Mouse (Mus musculus) forelimb bud, embryonic 11.5 days (tissue): ENCODE results near the gene Zfp949.

ENCODE experiments used
- DNase-seq: peaks from one replicate; pipeline ENCODE4 v3.0.0-alpha.2; 2012; ENCODE audit warnings: low read depth, low spot score

Gene Zfp949

DNA sequence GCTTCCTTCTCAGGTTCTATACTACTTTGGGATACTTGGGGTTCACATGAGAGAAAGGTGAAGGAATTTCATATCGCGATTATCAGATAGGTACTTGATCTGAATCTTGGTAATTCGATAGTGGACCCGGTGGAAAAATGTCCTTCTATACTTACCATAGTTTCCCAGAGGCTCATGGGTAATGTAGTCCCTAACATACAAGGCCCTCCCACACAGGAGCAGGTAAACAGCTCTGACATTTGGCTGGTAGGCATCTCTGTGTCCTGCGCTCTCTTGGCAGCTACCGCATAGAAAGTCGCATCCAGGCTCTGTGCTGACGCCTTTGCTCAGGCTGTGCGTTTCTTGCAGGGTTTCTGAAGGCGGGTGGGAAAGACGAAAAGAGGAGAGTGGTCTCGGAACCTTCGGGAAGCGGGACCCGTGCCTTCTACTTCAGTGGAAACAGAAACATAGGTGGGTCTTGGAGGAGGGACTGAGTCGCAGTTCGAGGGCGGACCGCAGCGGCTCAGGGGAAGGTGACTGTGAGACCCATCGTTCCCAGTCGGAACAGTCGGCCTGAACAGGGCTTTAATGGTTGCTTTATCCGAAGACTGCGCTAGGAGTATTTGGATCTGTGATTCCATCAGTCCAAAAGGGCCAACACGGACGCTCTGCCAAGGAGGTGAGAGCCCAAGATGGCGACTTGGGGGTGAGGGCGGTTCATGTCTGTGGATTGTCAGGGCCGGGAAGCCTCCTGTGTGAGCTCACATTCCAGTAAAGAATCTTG is at the start of gene Zfp949:
Zfp949 (plus strand) TSS at position 170 of the 763 bp plus-strand sequence.
- peak; percentile 81 for DNase-seq

DNA sequence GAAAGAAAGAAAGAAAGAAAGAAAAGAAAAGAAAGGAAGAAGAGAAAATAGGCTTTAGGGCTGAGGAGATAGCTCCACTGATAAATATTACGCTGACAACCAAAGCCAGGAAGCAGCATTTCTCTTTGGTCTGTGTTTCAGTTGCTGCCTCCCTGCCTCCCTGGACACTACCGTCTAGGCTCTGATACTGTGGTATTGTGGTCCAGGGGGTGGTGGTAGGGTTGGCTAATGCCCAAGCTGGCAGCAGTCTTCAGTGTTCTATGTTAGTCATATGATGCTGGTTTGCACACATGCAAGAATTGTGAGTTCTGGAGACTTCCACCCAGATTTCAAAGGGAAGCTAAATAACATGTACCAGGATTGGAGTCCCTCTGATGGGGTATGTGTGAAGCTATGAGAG is 47.7 kb upstream of the Zfp949 start:
- DNase-seq = no peak

DNA sequence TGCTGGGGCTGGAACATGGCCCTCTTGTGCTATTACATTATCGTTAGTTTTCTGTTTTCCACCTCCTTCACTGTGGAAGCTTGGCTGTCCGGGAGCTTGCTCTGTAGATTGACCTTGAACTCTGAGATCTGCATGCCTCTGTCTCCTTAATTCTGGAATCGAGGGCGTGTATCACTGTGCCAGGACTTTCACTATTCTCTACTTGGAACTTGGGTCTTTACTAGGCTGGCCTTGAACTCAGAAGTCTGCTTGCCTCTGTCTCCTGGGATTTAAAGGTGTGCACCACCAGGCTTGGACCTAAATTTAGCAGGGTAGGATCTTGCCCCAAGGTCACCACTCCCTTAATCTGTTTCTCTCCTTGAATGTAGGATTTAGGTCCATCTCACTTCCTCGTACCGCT is 46.0 kb upstream of the Zfp949 start:
- no peak for DNase-seq

DNA sequence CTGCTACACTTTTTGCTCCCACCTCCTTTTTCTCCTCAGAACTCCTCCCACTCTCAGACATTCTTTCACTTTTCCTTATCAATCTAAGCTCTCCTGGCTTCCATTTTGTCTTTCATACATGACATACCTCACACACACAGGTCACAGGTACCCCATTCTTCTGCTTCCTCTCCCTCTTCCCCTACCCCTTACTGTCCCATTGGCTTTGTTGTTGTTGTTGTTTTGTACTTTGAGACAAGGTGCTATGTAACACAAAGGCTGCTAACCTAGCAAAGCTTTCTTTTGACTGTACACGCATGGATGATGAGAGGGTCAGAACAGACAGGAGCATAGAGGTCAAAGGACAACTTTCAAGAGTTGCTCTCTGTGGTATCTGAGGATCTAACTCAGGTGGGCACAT is 32.3 kb upstream of the Zfp949 start:
- no peak for DNase-seq

DNA sequence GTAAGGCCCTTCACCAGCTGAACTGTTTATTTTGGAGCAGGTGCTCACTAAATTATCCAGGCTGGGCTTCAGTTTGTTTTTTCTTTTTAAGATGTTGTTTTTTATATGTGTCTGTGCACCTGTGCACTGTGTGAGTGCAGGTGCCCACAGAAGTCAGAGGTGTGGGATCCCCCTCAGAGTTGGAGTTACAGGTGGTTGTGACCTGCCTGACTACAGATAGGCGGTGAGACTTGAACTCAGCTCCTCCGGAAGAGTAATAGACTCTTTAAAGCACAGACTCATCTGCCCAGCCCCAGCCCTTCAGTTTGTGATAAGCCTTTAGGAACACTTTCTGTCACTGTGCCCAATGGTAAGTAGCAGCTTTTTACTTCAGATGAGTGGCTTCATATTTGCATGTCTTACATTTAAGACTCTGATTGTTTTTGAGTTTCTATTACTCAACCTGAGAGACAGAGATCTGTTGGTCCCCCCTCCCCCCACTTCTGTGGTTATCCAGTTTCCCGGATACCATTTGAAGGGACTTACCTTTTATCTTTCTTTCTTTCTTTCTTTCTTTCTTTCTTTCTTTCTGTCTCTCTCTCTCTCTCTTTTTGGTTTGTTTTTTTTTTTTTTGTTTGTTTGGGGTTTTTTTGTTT is 31.3 kb upstream of the Zfp949 start:
- DNase-seq = no peak

DNA sequence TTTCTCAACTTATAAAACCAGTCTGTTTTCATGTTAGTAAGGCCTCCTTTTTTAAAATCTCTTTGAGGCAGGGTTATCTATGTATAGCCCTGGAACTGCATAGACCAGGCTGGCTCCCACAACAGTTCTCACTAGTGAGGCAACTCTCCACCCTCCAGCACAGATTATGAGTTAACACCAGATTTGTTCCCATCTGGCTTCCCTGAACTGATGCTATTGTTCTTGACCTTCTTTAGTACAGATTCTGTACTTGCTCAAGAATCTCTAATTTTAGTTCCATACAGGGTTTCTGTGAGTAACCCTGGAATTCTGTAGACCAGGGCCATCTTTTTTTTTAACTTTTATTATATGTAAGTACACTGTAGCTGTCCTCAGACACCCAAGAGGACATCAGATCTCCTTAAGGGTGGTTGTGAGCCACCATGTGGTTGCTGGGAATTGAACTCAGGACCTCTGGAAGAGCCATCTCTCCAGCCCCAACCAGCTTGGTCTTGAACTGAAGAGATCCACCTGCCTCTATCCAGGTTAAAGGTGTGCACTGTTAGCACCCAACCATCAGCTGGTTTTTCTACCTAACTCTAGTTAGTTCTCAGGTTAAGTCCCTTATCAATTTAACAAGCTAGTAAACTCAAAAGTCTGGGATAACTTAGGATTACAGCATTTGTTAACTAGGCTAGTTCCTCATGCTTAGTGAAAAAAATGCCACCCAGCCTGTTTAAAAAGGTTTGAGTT is 28.3 kb upstream of the Zfp949 start:
- DNase-seq = no peak

DNA sequence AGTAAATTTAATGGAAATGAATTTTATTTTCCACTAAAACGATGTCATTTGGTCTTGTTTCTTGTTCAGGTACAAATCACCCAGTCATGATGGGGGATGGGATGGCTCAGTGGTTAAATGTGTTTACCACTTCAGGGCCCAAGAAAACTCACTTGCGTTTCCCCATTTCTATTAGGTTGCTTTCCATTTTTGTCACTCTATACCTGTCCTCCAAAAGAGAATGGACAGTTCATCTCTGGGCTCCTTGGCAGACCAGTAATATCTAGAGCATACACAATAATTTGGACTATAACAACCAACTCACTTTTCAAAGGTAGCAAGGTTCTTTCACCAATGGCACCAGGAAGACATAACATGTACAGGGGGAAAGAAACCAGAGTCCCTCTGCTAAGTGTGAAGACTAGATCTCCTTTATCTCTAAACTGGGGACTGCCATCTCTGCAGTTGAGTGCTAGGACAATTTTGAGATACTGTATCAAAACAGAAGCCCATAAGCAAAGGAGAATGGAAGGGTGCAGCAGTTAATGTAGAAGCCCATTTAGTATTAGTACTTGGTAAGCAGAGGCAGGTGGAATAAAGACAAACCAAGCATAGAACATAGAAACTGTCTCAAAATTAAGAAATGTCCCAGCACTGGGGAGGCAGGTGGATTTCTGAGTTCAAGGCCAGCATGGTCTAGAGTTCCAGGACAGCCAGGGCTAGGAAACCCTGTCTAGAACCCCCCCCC is 27.5 kb upstream of the Zfp949 start:
- no peak for DNase-seq

DNA sequence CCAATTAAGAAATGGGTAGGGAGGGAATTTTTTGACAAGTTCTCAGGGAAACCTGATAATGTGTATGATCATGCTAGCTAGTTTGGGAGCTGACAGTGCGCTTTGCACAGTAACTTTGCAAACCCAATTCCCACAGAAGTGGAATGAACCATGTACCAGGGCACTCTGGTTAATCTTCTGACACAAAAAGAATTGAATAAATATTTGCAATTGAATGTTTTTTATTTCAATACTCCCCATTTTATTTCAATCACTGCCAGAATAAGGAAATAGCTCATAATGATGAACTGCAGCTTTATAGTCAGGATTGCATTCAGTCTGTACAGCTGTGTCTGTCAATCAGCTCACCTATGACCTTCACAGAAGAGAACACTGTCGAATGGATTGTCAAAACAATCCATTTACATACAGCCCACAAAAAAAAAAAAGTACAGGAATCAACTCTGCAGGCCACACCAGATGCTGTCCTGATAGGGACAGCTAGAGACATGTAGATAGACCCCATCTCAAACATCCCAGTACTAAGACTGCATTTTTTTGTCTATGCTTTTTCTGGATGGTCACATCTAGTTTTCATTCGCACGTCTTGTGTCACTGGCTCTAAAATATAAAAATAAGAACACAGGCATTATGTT is 26.9 kb upstream of the Zfp949 start:
- no peak for DNase-seq

DNA sequence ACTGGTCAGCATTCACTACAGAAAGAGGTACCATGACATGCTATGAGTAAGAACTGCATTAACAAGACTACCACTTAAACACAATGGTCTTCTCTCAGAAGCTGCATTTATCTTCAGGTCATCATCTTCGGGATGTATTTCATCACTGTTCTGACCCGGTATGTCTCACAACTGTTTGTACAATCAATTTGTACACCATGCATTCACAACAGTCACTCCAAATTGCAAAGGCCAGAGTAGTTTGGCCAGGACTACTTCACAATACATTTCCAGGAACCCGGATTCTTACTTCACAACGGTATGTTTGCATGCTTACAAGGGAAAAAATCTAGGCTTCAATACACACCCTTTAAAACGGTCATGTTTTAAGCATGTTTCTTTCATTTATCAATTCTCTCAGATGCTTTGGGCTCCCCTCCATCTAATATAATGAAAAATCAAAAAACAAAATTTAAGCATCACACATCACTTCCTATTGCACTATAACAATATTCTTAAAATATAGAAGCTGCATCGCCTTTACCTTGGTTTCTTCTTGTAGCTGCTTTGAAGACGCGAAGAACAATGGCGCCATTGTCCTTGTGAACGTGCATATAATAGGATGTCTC is 25.8 kb upstream of the Zfp949 start:
- DNase-seq = no peak

DNA sequence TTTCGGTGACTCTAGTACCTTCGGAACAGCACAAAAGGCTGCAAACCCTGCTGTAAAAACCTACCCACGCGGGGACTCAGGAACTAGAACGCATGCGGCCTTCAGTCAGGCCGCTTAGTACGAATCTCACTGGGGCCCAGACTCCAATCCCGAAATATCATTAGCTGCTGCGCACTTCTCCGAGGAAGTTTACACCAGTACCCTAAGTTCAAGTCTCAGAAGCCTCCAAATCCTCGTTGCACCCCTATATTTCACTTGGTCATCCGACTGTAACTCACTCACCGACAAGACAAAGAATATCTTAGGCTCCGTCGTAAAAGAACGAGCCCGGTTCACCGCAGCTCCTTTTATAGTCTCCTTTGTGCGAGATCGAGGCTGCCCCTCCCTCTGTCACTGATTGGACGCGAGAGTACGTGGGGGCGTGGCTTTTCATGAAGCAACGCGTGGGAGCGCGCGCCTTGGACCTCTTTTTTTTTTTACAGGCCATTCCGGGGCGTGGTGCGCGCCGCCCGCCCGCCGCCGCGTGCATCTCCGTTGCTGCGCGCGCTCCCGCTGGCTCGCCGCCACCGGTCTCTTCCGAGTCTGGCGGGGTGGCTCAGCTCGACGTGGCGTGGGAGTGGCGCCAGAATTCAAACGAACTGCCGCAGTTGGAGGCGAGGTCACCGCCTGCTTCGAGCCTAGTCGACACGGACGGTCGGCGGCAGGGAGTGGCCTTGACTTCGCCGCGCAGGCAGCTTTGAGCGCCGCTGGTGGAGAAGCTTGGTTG is 25.1 kb upstream of the Zfp949 start:
- peak; percentile 97 for DNase-seq

DNA sequence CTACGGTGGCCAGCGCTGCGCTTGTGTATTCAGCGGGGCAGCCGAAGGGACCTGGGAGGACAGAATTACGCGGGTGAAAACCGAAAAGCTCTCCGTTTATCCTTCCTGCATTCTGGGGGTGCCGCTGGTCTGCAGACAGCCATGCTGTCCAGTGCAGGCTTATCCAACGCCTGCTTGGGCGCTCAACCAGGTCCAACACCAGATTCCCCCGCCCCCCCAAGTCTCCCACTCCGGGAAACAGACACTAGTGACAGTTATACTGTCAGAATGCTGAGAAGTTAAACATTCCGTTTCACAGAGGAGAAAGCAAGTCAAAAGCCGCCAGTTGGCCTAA is 24.5 kb upstream of the Zfp949 start:
- no peak for DNase-seq

DNA sequence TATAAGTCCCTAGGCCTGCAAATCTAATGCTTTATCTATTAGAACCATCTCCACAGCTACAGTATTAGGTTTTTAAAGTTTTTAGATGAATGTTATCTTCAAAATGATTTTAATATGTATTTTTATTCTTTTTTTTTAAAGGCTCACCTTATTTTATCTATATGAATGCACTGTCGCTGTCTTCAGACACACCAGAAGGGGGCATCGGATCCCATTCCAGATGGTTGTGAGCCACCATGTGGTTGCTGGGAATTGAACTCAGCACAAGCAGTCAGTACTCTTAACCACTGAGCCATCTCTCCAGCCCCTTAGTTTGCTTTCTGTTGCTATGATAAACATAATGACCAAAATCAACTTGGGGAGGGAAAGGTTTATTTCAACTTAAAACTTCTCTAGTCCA is 23.5 kb upstream of the Zfp949 start:
- DNase-seq = no peak

DNA sequence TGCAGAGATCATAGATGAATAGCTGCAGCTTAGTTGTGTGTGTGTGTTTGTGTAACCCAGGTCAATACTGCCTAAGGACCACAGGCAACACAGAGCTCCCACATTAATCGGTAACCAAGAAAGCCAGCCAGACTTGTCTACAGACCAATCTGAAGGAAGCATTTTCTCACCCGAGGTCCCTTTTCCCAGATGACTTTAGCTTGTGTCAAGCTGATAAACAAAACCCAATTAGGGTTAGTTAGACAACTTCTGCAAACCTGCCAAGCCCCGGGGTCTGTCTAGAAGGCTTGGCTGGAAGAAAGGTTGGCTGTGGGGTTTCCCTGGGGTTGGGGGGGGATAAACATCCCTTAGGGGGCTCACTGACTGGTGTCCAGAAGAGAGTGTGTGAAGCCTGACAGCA is 23.0 kb upstream of the Zfp949 start:
- DNase-seq = no peak

DNA sequence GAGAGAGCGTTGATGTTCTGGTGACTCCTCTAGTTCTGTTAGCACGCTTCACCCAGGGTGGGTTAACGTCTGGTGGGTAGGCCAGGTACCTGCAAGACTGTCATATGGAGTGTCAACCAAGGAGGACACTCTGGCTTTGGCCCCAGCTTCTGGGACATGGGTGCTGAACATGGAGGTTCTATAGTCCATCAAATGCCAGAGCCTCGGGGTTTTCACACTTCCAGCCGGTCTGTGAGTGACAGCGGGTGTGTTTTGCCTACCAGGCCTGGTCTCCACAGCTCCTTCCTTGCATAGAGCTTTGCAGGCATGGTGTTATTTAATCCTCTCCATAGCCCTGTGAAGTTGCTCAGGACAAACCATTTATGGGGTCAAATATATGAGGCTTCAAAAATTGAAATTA is 22.5 kb upstream of the Zfp949 start:
- no peak for DNase-seq

DNA sequence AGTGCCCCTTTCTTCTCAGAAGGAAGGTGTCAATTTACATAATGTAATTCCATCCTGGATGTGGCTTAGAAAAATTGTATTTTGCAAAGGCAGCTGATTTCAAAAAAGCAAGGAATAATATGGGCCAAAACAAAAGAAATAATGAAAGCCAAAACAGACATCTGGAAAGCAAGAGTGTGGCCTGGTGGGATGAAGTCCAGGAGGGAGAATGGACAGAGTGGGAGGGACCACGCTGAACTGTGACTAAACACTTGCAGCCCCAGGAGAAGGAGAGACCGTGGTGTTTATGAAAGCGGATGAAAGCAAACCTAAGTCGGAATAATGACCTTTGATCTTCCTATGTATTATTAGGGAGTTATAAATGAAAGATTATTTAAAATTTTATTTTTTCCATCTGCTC is 19.9 kb upstream of the Zfp949 start:
- no peak for DNase-seq

DNA sequence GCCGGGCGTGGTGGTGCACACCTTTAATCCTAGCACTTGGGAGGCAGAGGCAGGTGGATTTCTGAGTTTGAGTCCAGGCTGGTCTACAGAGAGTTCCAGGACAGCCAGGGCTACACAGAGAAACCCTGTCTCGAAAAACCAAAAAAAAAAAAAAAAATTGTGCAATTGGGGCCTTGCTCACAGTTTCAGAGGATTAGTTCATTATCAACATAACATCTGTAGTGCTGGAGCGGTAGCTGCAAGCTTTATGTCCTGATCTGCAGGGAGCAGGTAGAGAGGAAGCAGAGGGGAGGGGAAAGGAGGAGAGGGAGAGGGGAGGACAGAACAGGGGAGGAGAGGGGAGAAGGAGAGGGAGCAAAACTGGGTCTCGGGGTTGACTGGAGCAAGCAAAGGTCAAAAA is 19.1 kb upstream of the Zfp949 start:
- DNase-seq = no peak

DNA sequence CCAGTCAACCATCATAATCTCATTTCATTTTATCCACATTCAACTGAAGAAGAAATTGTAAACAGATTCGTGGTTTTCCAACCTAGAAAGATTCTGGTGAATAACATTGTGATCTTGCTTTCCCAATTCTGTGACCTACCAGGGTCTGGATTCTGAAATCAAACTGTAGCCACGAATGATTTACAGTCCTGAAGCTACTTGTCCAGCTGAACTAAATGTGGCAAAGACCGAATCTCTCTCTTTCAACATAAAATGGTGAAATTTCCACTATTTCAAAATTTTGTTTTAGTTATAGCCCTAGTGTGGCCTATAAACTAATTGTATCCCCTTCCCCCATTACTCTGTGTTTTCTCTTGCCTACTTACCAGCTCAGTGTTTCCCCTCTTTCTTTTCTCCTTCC is 18.2 kb upstream of the Zfp949 start:
- no peak for DNase-seq

DNA sequence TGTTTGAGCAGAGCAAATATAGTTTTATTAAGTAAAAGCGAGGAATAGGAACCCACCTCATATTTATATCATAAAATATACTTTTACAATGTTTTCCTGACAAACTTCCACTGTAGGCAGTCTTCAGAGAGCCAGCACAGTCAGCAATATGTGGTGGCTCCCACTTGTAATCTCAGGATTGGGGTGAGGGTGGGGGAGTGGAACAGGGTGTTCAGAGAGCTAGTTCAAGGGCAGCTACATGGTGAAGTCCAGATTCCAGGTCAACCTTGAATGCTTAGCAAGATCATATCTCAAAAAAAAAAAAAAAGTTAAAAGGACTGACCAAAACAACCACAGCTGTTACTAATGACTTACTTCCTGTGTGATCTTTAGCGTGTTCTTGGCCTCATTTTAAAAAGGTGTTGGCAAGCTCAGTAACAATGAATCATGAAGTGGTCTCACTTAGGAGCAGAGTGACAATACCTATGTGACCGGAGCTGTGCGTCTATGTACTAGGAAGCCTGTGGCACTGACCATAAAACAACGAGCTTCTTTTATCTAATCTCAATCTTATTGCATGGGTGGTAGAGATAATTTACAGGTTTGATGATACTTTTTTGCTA is 17.7 kb upstream of the Zfp949 start:
- DNase-seq = no peak

DNA sequence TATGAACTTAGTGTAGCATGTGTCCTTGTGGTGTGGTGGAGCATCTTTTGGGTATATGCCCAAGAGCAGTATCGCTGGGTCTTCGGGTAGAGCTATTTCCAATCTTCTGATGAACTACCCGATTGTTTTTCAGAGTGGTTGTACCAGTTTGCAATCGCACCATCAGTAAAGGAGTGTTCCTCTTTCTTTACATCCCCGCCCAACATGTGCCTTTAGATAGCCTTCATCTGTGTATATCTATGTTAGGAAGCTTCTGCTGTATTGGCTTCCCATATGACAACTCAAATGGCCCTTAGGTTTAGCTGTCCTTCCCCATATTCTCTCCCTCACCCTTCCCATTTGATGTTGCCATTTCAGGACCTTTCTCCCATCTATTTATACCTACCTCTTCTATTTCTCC is 13.7 kb upstream of the Zfp949 start:
- DNase-seq = no peak

DNA sequence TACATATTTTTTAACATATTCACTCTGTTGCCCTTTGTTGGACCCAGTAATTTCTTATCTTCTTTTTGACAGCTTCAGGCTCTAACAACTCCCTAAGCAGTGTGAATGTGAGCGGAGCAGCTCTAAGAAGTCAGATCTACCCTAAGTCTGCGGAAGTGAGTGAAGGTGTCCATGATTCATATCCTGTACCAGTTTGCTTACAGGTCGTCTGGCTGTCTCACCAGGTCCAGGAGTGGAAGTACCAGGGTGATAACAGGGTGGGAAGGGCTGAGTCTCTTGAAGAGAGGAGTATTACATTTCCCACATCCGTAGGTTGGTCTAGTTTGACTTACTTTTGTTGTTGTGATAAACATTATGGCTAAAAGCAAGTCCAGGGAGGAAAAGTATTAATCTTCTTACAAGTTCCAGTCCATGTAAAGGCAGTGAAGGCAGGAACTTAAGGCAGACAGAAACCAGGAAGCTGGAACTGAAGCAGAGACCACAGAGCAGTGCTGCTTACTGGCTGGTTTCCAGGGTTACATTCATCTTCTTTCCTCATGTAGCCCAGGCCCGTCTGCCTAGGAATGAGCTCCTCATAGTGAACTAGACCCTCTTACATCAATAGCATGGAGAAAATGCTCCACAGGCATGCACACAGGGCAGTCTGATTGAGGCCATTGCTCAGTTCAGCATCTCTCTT is 8.1 kb upstream of the Zfp949 start:
- DNase-seq = no peak
